Mouse (Mus musculus): ENCODE measurements around the gene Daw1.
A peak's percentile ranks its signal among the peaks of the same experiment; 100 is the strongest.

Gene Daw1

DNA sequence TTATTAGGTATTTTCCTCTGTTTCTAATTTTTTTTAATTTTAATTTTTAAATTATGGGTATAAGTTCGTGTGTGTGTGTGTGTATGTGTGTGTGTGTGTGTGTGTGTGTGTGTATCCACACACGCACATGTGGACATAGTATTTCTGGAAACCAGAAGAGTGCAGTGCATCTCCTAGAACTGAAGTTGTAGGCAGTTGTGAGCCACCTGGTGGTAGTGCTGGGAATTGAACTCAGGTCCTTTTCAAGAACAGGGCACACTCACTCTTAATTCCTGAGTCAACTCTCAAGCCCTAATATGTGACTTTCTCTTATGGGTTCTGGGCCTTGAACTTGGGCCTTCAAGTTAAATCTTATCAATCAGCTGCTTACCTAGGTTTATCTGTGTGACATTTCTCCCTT, 27.6 kb downstream of the Daw1 start:
- DNase-seq (ENCODE audit: low spot score) = peak; percentile 21

GRCm38 (mm10) chr1:83209981-83210380, 50.4 kb downstream of the Daw1 start:
- DNase-seq (ENCODE audit: low spot score) = no peak

DNA sequence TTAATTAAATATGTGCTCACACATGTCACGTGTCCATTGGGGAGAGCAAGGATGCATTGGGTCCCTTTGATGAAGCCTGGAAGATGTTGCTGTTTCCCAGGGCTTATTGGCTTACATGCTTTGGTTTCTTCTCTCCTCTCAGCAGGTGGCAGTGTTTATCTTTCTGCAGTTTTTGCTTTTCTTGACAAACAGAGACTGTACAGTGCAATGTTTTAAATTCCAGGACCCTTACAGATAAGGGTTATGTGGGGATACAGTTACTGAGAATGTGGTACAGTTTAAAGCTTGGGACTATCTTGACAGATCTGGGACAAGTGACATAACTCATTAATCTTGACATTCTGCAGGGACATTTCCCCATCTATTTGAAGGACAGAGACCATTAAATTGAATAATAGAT, 58.7 kb downstream of the Daw1 start:
- DNase-seq (ENCODE audit: low spot score) = no peak

- no peak for DNase-seq (ENCODE audit: low spot score)
Measured at GRCm38 (mm10) chr1:83223072-83223471, 63.5 kb downstream of the Daw1 start.

DNA sequence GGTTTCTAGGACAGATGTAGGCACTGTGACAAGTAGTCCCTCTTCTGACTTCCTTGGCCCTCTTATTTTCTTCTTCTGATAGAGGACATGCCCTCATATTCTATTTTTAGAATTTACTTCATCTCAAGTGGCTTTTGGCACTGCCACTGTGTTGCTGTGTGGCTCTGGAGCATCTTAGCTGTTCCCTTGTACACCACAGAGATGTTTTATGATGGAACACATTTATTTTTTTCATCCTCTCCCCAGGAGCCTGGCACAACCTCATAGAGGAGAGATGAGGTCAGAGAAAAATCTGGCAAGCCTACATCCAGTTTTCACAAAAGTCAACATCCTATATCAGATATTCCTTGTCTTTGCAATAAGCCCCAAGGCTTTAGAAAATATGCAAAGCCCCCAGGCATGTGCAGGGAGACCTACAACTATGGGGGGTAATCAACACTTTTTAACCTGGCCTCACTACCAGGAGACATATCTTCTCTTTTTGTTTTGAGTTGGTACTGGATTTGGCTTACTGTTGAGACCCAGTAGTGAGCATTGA, 64.9 kb downstream of the Daw1 start:
- DNase-seq (ENCODE audit: low spot score) = no peak

GRCm38 (mm10) chr1:83227946-83228345, 68.4 kb downstream of the Daw1 start:
- DNase-seq (ENCODE audit: low spot score) = no peak

GRCm38 (mm10) chr1:83248235-83248746, 88.7 kb downstream of the Daw1 start:
- no peak for DNase-seq (ENCODE audit: low spot score)

- no peak for DNase-seq (ENCODE audit: low spot score)
Measured at GRCm38 (mm10) chr1:83251746-83252145, 92.2 kb downstream of the Daw1 start.
